Mouse (Mus musculus) bone marrow, adult 2 months (tissue): ENCODE results near the gene Fry.

Experiments
- CTCF ChIP-seq: fragments of 200-500 bp; IDR thresholded peaks from 2 replicates; pipeline ENCODE4 v1.5.1; 2011; ENCODE audit warnings: low read length, control low read depth; ENCODE audit not compliant: control insufficient read depth, insufficient read depth
- POLR2A ChIP-seq: fragments of 200-500 bp; IDR thresholded peaks from 2 replicates; pipeline ENCODE4 v1.6.1; 2011; ENCODE audit warnings: low read depth, mild to moderate bottlenecking, control low read depth, low read length, borderline replicate concordance; ENCODE audit not compliant: control insufficient read depth

DNA sequence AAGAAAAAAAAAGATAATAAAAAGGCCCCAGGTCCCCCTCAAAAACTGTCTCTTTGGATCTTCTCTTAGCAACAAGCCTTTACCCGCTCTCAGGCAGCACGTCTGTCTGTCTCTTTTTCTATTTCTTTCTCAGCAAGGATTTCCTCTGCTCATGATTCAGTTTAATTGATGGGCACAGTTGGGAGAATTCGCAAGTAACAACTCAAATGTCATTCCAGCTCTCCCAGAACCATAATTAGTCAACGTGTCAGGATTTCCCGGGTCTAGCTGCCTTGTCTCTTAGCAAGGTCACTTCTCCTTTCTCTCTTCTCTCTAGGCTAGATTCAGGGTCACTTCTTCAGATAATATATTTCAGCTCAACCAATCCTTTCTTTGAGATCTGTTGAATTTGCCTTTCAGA lies 110.6 kb downstream of the Fry start:
- TF ChIP-seq CTCF (no peak), POLR2A (no peak)
